Mouse (Mus musculus): ENCODE measurements around the gene Micu1. TPM values are rescaled to one million over a fixed set of nuclear protein-coding genes. Genes with fewer than 3 reads are reported as not detected.

Micu1 gene
- polyA plus RNA-seq, 1 experiment from 2014 or later, result 72.3 TPM

- no peak for ATAC-seq (ENCODE audit: low FRiP score)
- 0 out of 2 replicates have a peak overlapping the region, but pooled peaks have one; percentile 27 for H3K27ac ChIP-seq
Observed at GRCm38 (mm10) chr10:59781205-59781931, 79.1 kb downstream of the Micu1 start.

GRCm38 (mm10) chr10:59784731-59785685, 82.7 kb downstream of the Micu1 start:
- WGBS, result 74% methylated on average over 18 of the region's 18 CpGs
- no peak overlapping the region for H3K4me3 ChIP-seq (replicated peaks)
- no peak for ATAC-seq (ENCODE audit: low FRiP score)
- no peak overlapping the region for H3K9ac ChIP-seq
- no peak overlapping the region for H3K27ac ChIP-seq
- no peaks in the 10 kb centered on the region for H3K27me3 ChIP-seq
- H3K4me2 ChIP-seq, result no peak overlapping the region
- peaks cover 13% of the 10 kb centered on the region; the same call in 1 of the 2 replicates for H3K36me3 ChIP-seq (replicated peaks)
- H3K4me1 ChIP-seq, result peaks cover 20% of the 10 kb centered on the region
- no peaks in the 10 kb centered on the region for H3K9me3 ChIP-seq

More at GRCm38 (mm10) chr10:59781205-59781931, 79.1 kb downstream of the Micu1 start:
- H3K27me3 ChIP-seq, result no peaks in the 10 kb centered on the region
- no peak overlapping the region for H3K4me3 ChIP-seq (replicated peaks)
- no peak overlapping the region for H3K4me2 ChIP-seq
- 54% methylated on average over 7 of the region's 7 CpGs for WGBS
- H3K36me3 ChIP-seq (replicated peaks), result no peaks in the 10 kb centered on the region
- H3K4me1 ChIP-seq, result peaks cover 18% of the 10 kb centered on the region
- no peak overlapping the region for H3K9ac ChIP-seq
- H3K9me3 ChIP-seq, result no peaks in the 10 kb centered on the region

- Histone ChIP-seq H3K27me3 (no peaks in the 10 kb centered on the region), H3K4me1 (peaks cover 8% of the 10 kb centered on the region), H3K27ac (no peak overlapping the region), H3K36me3 (replicated peaks) (peaks cover 18% of the 10 kb centered on the region; the same call in 1 of the 2 replicates), H3K9ac (no peak overlapping the region), H3K4me3 (replicated peaks) (no peak overlapping the region), H3K9me3 (no peaks in the 10 kb centered on the region), H3K4me2 (no peak overlapping the region)
- WGBS, result 54% methylated on average over 5 of the region's 5 CpGs
- ATAC-seq (ENCODE audit: low FRiP score), result no peak
Observed at GRCm38 (mm10) chr10:59786289-59786688, 84.0 kb downstream of the Micu1 start.

- 79% methylated on average over 11 of the region's 11 CpGs for WGBS
- ATAC-seq (ENCODE audit: low FRiP score), result no peak
Observed at GRCm38 (mm10) chr10:59787140-59787800, 85.0 kb downstream of the Micu1 start.

GRCm38 (mm10) chr10:59787870-59788269, 85.6 kb downstream of the Micu1 start:
- 80% methylated on average over 8 of the region's 8 CpGs for WGBS
- Histone ChIP-seq H3K27me3 (no peaks in the 10 kb centered on the region), H3K4me2 (no peak overlapping the region), H3K4me1 (peaks cover 8% of the 10 kb centered on the region), H3K27ac (no peak overlapping the region), H3K9ac (no peak overlapping the region), H3K9me3 (no peaks in the 10 kb centered on the region), H3K36me3 (replicated peaks) (peaks cover 28% of the 10 kb centered on the region; the same call in 1 of the 2 replicates), H3K4me3 (replicated peaks) (no peak overlapping the region)
- ATAC-seq (ENCODE audit: low FRiP score), result no peak

More at GRCm38 (mm10) chr10:59787140-59787800, 85.0 kb downstream of the Micu1 start:
- Histone ChIP-seq H3K4me3 (replicated peaks) (no peak overlapping the region), H3K4me1 (peaks cover 8% of the 10 kb centered on the region), H3K9me3 (no peaks in the 10 kb centered on the region), H3K4me2 (no peak overlapping the region), H3K27me3 (no peaks in the 10 kb centered on the region), H3K27ac (no peak overlapping the region), H3K36me3 (replicated peaks) (peaks cover 25% of the 10 kb centered on the region; the same call in 1 of the 2 replicates), H3K9ac (no peak overlapping the region)

GRCm38 (mm10) chr10:59790291-59790929, 88.1 kb downstream of the Micu1 start:
- H3K4me2 ChIP-seq, result no peak overlapping the region
- no peak overlapping the region for H3K27ac ChIP-seq
- H3K4me1 ChIP-seq, result peaks cover 8% of the 10 kb centered on the region
- no peak overlapping the region for H3K9ac ChIP-seq
- no peaks in the 10 kb centered on the region for H3K9me3 ChIP-seq
- ATAC-seq (ENCODE audit: low FRiP score), result no peak
- 89% methylated on average over 11 of the region's 11 CpGs for WGBS
- H3K4me3 ChIP-seq (replicated peaks), result no peak overlapping the region
- peaks cover 30% of the 10 kb centered on the region; the same call in 1 of the 2 replicates for H3K36me3 ChIP-seq (replicated peaks)
- no peaks in the 10 kb centered on the region for H3K27me3 ChIP-seq

GRCm38 (mm10) chr10:59791896-59792295, 89.6 kb downstream of the Micu1 start:
- H3K27me3 ChIP-seq, result no peaks in the 10 kb centered on the region
- ATAC-seq (ENCODE audit: low FRiP score), result no peak
- H3K9ac ChIP-seq, result no peak overlapping the region
- no peak overlapping the region for H3K4me3 ChIP-seq (replicated peaks)
- WGBS, result 71% methylated on average over 5 of the region's 5 CpGs
- 0 out of 2 replicates have a peak, but pooled peaks cover 2% of the 10 kb centered on the region for H3K4me1 ChIP-seq
- no peaks in the 10 kb centered on the region for H3K9me3 ChIP-seq
- H3K4me2 ChIP-seq, result no peak overlapping the region
- H3K36me3 ChIP-seq (replicated peaks), result peaks cover 30% of the 10 kb centered on the region; the same call in 1 of the 2 replicates
- no peak overlapping the region for H3K27ac ChIP-seq

- 92% methylated on average over 9 of the region's 9 CpGs for WGBS
- Histone ChIP-seq H3K4me1 (0 out of 2 replicates have a peak, but pooled peaks cover 2% of the 10 kb centered on the region), H3K27me3 (no peaks in the 10 kb centered on the region), H3K9me3 (no peaks in the 10 kb centered on the region), H3K27ac (no peak overlapping the region), H3K4me3 (replicated peaks) (no peak overlapping the region), H3K36me3 (replicated peaks) (peaks cover 30% of the 10 kb centered on the region; the same call in 1 of the 2 replicates), H3K4me2 (no peak overlapping the region), H3K9ac (no peak overlapping the region)
- ATAC-seq (ENCODE audit: low FRiP score), result no peak
Observed at GRCm38 (mm10) chr10:59792575-59793176, 90.4 kb downstream of the Micu1 start.

- H3K36me3 ChIP-seq (replicated peaks), result peaks cover 29% of the 10 kb centered on the region; the same call in 1 of the 2 replicates
- no peak overlapping the region for H3K27ac ChIP-seq
- H3K4me2 ChIP-seq, result no peak overlapping the region
- no peak overlapping the region for H3K4me3 ChIP-seq (replicated peaks)
- ATAC-seq (ENCODE audit: low FRiP score), result no peak
- peaks cover 2% of the 10 kb centered on the region; the same call in 1 of the 2 replicates for H3K4me1 ChIP-seq
- WGBS, result 66% methylated on average over 3 of the region's 3 CpGs
- H3K9me3 ChIP-seq, result no peaks in the 10 kb centered on the region
- H3K27me3 ChIP-seq, result no peaks in the 10 kb centered on the region
- H3K9ac ChIP-seq, result no peak overlapping the region
Observed at GRCm38 (mm10) chr10:59793454-59793853, 91.2 kb downstream of the Micu1 start.

- no peak overlapping the region for H3K27ac ChIP-seq
Observed at GRCm38 (mm10) chr10:59795085-59795484, 92.8 kb downstream of the Micu1 start.

GRCm38 (mm10) chr10:59795902-59796301, 93.6 kb downstream of the Micu1 start:
- 48% methylated on average over 4 of the region's 4 CpGs for WGBS
- 0 out of 2 replicates have a peak, but pooled peaks cover 11% of the 10 kb centered on the region for H3K36me3 ChIP-seq (replicated peaks)

More at GRCm38 (mm10) chr10:59795085-59795484, 92.8 kb downstream of the Micu1 start:
- Histone ChIP-seq H3K9me3 (no peaks in the 10 kb centered on the region), H3K27me3 (no peaks in the 10 kb centered on the region), H3K9ac (no peak overlapping the region), H3K4me2 (no peak overlapping the region), H3K4me3 (replicated peaks) (no peak overlapping the region), H3K36me3 (replicated peaks) (peaks cover 16% of the 10 kb centered on the region; the same call in 1 of the 2 replicates), H3K4me1 (peaks cover 14% of the 10 kb centered on the region; the same call in 1 of the 2 replicates)
- ATAC-seq (ENCODE audit: low FRiP score), result no peak
- WGBS, result 91% methylated on average over 7 of the region's 7 CpGs

More at GRCm38 (mm10) chr10:59795902-59796301, 93.6 kb downstream of the Micu1 start:
- H3K9me3 ChIP-seq, result no peaks in the 10 kb centered on the region
- H3K27ac ChIP-seq, result no peak overlapping the region
- H3K4me2 ChIP-seq, result no peak overlapping the region
- H3K9ac ChIP-seq, result no peak overlapping the region
- ATAC-seq (ENCODE audit: low FRiP score), result no peak
- H3K4me3 ChIP-seq (replicated peaks), result no peak overlapping the region
- no peaks in the 10 kb centered on the region for H3K27me3 ChIP-seq
- peaks cover 20% of the 10 kb centered on the region; the same call in 1 of the 2 replicates for H3K4me1 ChIP-seq
